Mouse (Mus musculus) midbrain, embryonic 15.5 days (tissue): ENCODE measurements at regions not wholly inside any gene's neighbourhood (a gene's known extent, or its start where the extent isn't known, plus 50 kb on each side); places are given as distances from the start of the nearest gene placed in this dataset.

Experiments used
- ATAC-seq: fragments of 200-750 bp; cut with Nextera tagmentation; replicated peaks from 2 replicates; pipeline ENCODE4 v1.8.0; 2017; ENCODE audit warnings: moderate TSS enrichment
- H3K27ac ChIP-seq: fragments of 300-500 bp; sonication (generic); 2 replicates; pipeline ENCODE4 v1.5.1; 2015; ENCODE audit warnings: mild to moderate bottlenecking, inconsistent platforms
- H3K27me3 ChIP-seq: fragments of 300-500 bp; sonication (generic); replicated peaks from 2 replicates; pipeline ENCODE4 v1.6.1; 2015; ENCODE audit warnings: inconsistent platforms
- H3K36me3 ChIP-seq: fragments of 300-500 bp; sonication (generic); replicated peaks from 2 replicates; pipeline ENCODE4 v1.6.1; 2015; ENCODE audit warnings: inconsistent platforms
- H3K4me1 ChIP-seq: fragments of 300-500 bp; sonication (generic); 2 replicates; pipeline ENCODE4 v1.6.1; 2015; ENCODE audit warnings: inconsistent platforms
- H3K4me2 ChIP-seq: fragments of 300-500 bp; sonication (generic); 2 replicates; pipeline ENCODE4 v1.6.1; 2015; ENCODE audit warnings: inconsistent platforms, mild to moderate bottlenecking, moderate library complexity
- H3K4me3 ChIP-seq: fragments of 300-500 bp; sonication (generic); 2 replicates; pipeline ENCODE4 v1.5.1; 2015; ENCODE audit warnings: mild to moderate bottlenecking, inconsistent platforms
- H3K9ac ChIP-seq: fragments of 300-500 bp; sonication (generic); 2 replicates; pipeline ENCODE4 v1.6.1; 2015; ENCODE audit warnings: mild to moderate bottlenecking, inconsistent platforms
- H3K9me3 ChIP-seq: fragments of 300-500 bp; sonication (generic); 2 replicates; pipeline ENCODE4 v1.6.1; 2016; ENCODE audit warnings: inconsistent platforms
- WGBS: fragments of 180-500 bp; shearing (Covaris S2); methylation state at CpG from one replicate; pipeline ENCODE4 v1.1.7; 2015; ENCODE audit warnings: mixed read lengths; 5-methylcytosine and 5-hydroxymethylcytosine counted together

- Histone ChIP-seq H3K9ac (no peak overlapping the region), H3K4me1 (0 out of 2 replicates have a peak, but pooled peaks cover 8% of the 10 kb centered on the region), H3K27ac (no peak overlapping the region), H3K9me3 (no peaks in the 10 kb centered on the region), H3K4me2 (no peak overlapping the region), H3K27me3 (no peaks in the 10 kb centered on the region), H3K4me3 (no peak overlapping the region), H3K36me3 (no peaks in the 10 kb centered on the region)
- ATAC-seq = no peak
- 95% methylated on average over 14 of the region's 14 CpGs for WGBS
These were observed 135.1 kb downstream of the Bcat1 start for GRCm38 (mm10) chr6:144940871-144941380.

- Histone ChIP-seq H3K27me3 (no peaks in the 10 kb centered on the region), H3K9ac (no peak overlapping the region), H3K27ac (no peak overlapping the region), H3K4me1 (no peaks in the 10 kb centered on the region), H3K4me3 (no peak overlapping the region), H3K36me3 (no peaks in the 10 kb centered on the region), H3K9me3 (no peaks in the 10 kb centered on the region), H3K4me2 (no peak overlapping the region)
- no peak for ATAC-seq
- WGBS = 66% methylated on average over 12 of the region's 12 CpGs
These were observed 137.3 kb downstream of the Bcat1 start for GRCm38 (mm10) chr6:144938613-144939236.

GRCm38 (mm10) chr6:144937211-144937610, 138.8 kb downstream of the Bcat1 start:
- no peak overlapping the region for H3K27ac ChIP-seq
- no peak overlapping the region for H3K4me2 ChIP-seq
- H3K27me3 ChIP-seq = no peaks in the 10 kb centered on the region
- WGBS = 49% methylated on average over 7 of the region's 7 CpGs
- no peak for ATAC-seq
- no peaks in the 10 kb centered on the region for H3K9me3 ChIP-seq
- H3K4me3 ChIP-seq = no peak overlapping the region
- H3K36me3 ChIP-seq = no peaks in the 10 kb centered on the region
- H3K9ac ChIP-seq = no peak overlapping the region
- H3K4me1 ChIP-seq = no peaks in the 10 kb centered on the region

GRCm38 (mm10) chr6:144933722-144934235, 142.2 kb downstream of the Bcat1 start:
- no peak overlapping the region for H3K4me2 ChIP-seq
- H3K27me3 ChIP-seq = no peaks in the 10 kb centered on the region
- 77% methylated on average over 6 of the region's 6 CpGs for WGBS
- no peak for ATAC-seq
- H3K36me3 ChIP-seq = no peaks in the 10 kb centered on the region
- no peaks in the 10 kb centered on the region for H3K4me1 ChIP-seq
- H3K9ac ChIP-seq = no peak overlapping the region
- no peaks in the 10 kb centered on the region for H3K9me3 ChIP-seq
- no peak overlapping the region for H3K4me3 ChIP-seq
- no peak overlapping the region for H3K27ac ChIP-seq

GRCm38 (mm10) chr6:144932402-144932801, 143.6 kb downstream of the Bcat1 start:
- H3K4me3 ChIP-seq = no peak overlapping the region
- no peaks in the 10 kb centered on the region for H3K36me3 ChIP-seq
- no peaks in the 10 kb centered on the region for H3K4me1 ChIP-seq
- H3K9me3 ChIP-seq = no peaks in the 10 kb centered on the region
- no peak overlapping the region for H3K4me2 ChIP-seq
- H3K9ac ChIP-seq = no peak overlapping the region
- 85% methylated on average over 7 of the region's 7 CpGs for WGBS
- no peak for ATAC-seq
- H3K27me3 ChIP-seq = no peaks in the 10 kb centered on the region
- H3K27ac ChIP-seq = no peak overlapping the region

GRCm38 (mm10) chr6:144929959-144930358, 146.0 kb downstream of the Bcat1 start:
- no peaks in the 10 kb centered on the region for H3K27me3 ChIP-seq
- no peak for ATAC-seq
- no peak overlapping the region for H3K4me2 ChIP-seq
- no peak overlapping the region for H3K9ac ChIP-seq
- H3K4me3 ChIP-seq = no peak overlapping the region
- H3K4me1 ChIP-seq = no peaks in the 10 kb centered on the region
- H3K36me3 ChIP-seq = no peaks in the 10 kb centered on the region
- WGBS = 39% methylated on average over 4 of the region's 4 CpGs
- no peaks in the 10 kb centered on the region for H3K9me3 ChIP-seq
- H3K27ac ChIP-seq = no peak overlapping the region

GRCm38 (mm10) chr6:144929262-144929855, 146.6 kb downstream of the Bcat1 start:
- no peak overlapping the region for H3K4me3 ChIP-seq
- H3K4me1 ChIP-seq = no peaks in the 10 kb centered on the region
- no peak overlapping the region for H3K9ac ChIP-seq
- H3K36me3 ChIP-seq = no peaks in the 10 kb centered on the region
- ATAC-seq = no peak
- H3K9me3 ChIP-seq = no peaks in the 10 kb centered on the region
- no peaks in the 10 kb centered on the region for H3K27me3 ChIP-seq
- H3K27ac ChIP-seq = no peak overlapping the region
- 87% methylated on average over 5 of the region's 5 CpGs for WGBS
- H3K4me2 ChIP-seq = no peak overlapping the region

GRCm38 (mm10) chr6:144927599-144927998, 145.8 kb upstream of the Sox5 start:
- Histone ChIP-seq H3K9me3 (no peaks in the 10 kb centered on the region), H3K36me3 (no peaks in the 10 kb centered on the region), H3K27me3 (no peaks in the 10 kb centered on the region), H3K4me2 (no peak overlapping the region), H3K4me1 (no peaks in the 10 kb centered on the region), H3K9ac (no peak overlapping the region), H3K27ac (no peak overlapping the region), H3K4me3 (no peak overlapping the region)
- WGBS = 85% methylated on average over 6 of the region's 6 CpGs
- ATAC-seq = no peak

- Histone ChIP-seq H3K4me3 (no peak overlapping the region), H3K4me2 (no peak overlapping the region), H3K27ac (no peak overlapping the region), H3K9ac (no peak overlapping the region), H3K4me1 (no peaks in the 10 kb centered on the region), H3K36me3 (no peaks in the 10 kb centered on the region), H3K9me3 (no peaks in the 10 kb centered on the region), H3K27me3 (no peaks in the 10 kb centered on the region)
- WGBS = 87% methylated on average over 3 of the region's 3 CpGs
- no peak for ATAC-seq
These were observed 141.0 kb upstream of the Sox5 start for GRCm38 (mm10) chr6:144922762-144923161.

GRCm38 (mm10) chr6:144919750-144920149, 138.0 kb upstream of the Sox5 start:
- H3K4me1 ChIP-seq = no peaks in the 10 kb centered on the region
- ATAC-seq = no peak
- no peaks in the 10 kb centered on the region for H3K36me3 ChIP-seq
- H3K27ac ChIP-seq = no peak overlapping the region
- no peak overlapping the region for H3K9ac ChIP-seq
- no peaks in the 10 kb centered on the region for H3K27me3 ChIP-seq
- no peaks in the 10 kb centered on the region for H3K9me3 ChIP-seq
- 72% methylated on average over 5 of the region's 5 CpGs for WGBS
- no peak overlapping the region for H3K4me3 ChIP-seq
- no peak overlapping the region for H3K4me2 ChIP-seq

- 70% methylated on average over 8 of the region's 8 CpGs for WGBS
These were observed 135.4 kb upstream of the Sox5 start for GRCm38 (mm10) chr6:144917128-144917527.

GRCm38 (mm10) chr6:144911781-144912180, 130.0 kb upstream of the Sox5 start:
- no peak for ATAC-seq
- Histone ChIP-seq H3K36me3 (no peaks in the 10 kb centered on the region), H3K9me3 (no peaks in the 10 kb centered on the region), H3K4me3 (no peak overlapping the region), H3K27ac (no peak overlapping the region), H3K4me1 (no peaks in the 10 kb centered on the region), H3K27me3 (no peaks in the 10 kb centered on the region), H3K4me2 (no peak overlapping the region), H3K9ac (no peak overlapping the region)
- WGBS = 70% methylated on average over 7 of the region's 7 CpGs

More at GRCm38 (mm10) chr6:144917128-144917527, 135.4 kb upstream of the Sox5 start:
- H3K4me1 ChIP-seq = no peaks in the 10 kb centered on the region
- H3K27me3 ChIP-seq = no peaks in the 10 kb centered on the region
- H3K9me3 ChIP-seq = no peaks in the 10 kb centered on the region
- no peak overlapping the region for H3K4me2 ChIP-seq
- H3K9ac ChIP-seq = no peak overlapping the region
- H3K27ac ChIP-seq = no peak overlapping the region
- no peak overlapping the region for H3K4me3 ChIP-seq
- no peaks in the 10 kb centered on the region for H3K36me3 ChIP-seq
- ATAC-seq = no peak

GRCm38 (mm10) chr6:144910392-144910791, 128.6 kb upstream of the Sox5 start:
- Histone ChIP-seq H3K27ac (no peak overlapping the region), H3K36me3 (no peaks in the 10 kb centered on the region), H3K4me1 (no peaks in the 10 kb centered on the region), H3K4me3 (no peak overlapping the region), H3K9ac (no peak overlapping the region), H3K27me3 (no peaks in the 10 kb centered on the region), H3K4me2 (no peak overlapping the region), H3K9me3 (no peaks in the 10 kb centered on the region)
- no peak for ATAC-seq
- WGBS = 83% methylated on average over 6 of the region's 6 CpGs
